Mouse (Mus musculus): ENCODE measurements around the gene Sds. TPM values are rescaled to one million over a fixed set of nuclear protein-coding genes. Genes with fewer than 3 reads are reported as not detected.
A peak's percentile ranks its signal among the peaks of the same experiment; 100 is the strongest.

Gene Sds
- polyA plus RNA-seq, 2 experiments: 0.13 to 0.22 TPM

DNA sequence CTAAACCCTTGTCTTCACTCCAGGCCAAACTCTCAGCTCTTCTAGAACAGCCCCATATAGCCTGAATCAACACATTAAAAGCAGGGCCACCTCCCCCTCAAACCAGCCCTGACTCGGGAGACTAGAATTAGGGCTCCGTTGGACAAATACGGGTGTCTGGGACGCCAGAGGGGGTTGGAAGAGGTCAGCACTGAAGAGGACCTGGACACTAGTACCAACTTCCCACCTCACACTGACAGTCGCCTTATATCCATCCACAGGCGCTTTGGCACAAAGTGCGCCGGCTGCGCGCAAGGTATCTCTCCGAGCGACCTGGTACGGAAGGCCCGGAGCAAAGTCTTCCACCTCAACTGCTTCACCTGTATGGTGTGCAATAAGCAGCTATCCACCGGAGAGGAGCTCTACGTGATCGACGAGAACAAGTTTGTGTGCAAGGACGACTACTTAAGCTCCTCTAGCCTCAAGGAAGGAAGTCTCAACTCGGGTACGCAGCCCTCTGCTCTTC, 42.0 kb upstream of the Sds start:
- ATAC-seq (ENCODE audit: insufficient read depth): no peak
- peaks cover 98% of the 10 kb centered on the region for H3K27me3 ChIP-seq (ENCODE audit: control insufficient read depth, insufficient read depth, low read length)
- no peaks in the 10 kb centered on the region for H3K4me1 ChIP-seq (replicated peaks; ENCODE audit: control insufficient read depth in 2 of 2, insufficient read depth in 2 of 2, low read length in 1 of 2)

DNA sequence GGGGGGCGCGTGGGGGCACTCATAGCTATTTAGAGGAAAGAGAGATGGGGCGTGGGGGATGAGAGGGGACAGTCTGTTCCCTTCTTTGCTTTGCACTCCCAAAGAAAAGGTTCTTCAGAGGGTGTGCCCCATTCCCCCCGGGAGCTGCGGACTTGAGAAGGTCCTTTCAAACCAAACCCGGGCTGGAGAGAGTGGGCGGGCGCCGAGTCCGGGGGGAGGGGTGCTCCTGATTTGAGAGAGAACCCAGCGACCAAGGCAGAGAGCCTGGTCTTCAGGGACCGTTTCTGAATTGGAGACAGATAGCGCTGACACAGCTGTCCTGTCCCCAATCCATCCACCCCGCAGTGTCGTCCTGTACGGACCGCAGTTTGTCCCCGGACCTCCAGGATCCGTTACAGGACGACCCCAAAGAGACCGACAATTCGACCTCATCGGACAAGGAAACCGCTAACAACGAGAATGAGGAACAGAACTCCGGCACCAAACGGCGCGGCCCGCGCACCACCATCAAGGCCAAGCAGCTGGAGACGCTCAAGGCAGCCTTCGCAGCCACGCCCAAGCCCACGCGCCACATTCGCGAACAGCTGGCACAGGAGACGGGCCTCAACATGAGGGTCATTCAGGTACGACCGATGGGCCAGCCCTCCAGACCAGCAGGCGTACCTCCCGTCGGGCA, 41.2 kb upstream of the Sds start:
- TF ChIP-seq EP300 (IDR thresholded peaks at IDR 0.05; ENCODE audit: low read depth) (no peak), CTCF (IDR thresholded peaks at IDR 0.05; ENCODE audit: low read depth) (no peak)
- ATAC-seq (ENCODE audit: insufficient read depth) (no peak), DNase-seq (ENCODE audit: low read depth in 3 of 3, low spot score in 3 of 3) (no peak)
- Histone ChIP-seq H3K4me1 (replicated peaks; ENCODE audit: control insufficient read depth in 2 of 2, insufficient read depth in 2 of 2, low read length in 1 of 2) (no peaks in the 10 kb centered on the region), H3K27ac (no peak overlapping the region), H3K9me3 (ENCODE audit: control insufficient read depth, low read length) (no peaks in the 10 kb centered on the region), H3K4me2 (ENCODE audit: low read depth) (no peak overlapping the region), H3K4me3 (ENCODE audit: insufficient read depth in 1 of 2, low read depth in 2 of 2, low read length in 2 of 2) (no peak overlapping the region), H3K27me3 (ENCODE audit: control insufficient read depth, insufficient read depth, low read length) (peaks cover 98% of the 10 kb centered on the region), H3K9ac (replicated peaks) (no peak overlapping the region), H3K36me3 (replicated peaks; ENCODE audit: control insufficient read depth, insufficient read depth, low read depth) (no peaks in the 10 kb centered on the region)
- 2% methylated on average over 44 of the region's 44 CpGs for WGBS (ENCODE audit: insufficient replicate concordance)

More for the DNA sequence above, 42.0 kb upstream of the Sds start:
- no peaks in the 10 kb centered on the region for H3K9me3 ChIP-seq (ENCODE audit: control insufficient read depth, low read length)
- DNase-seq (ENCODE audit: low read depth in 3 of 3, low spot score in 3 of 3): no peak
- H3K9ac ChIP-seq (replicated peaks): no peak overlapping the region
- H3K4me3 ChIP-seq (ENCODE audit: insufficient read depth in 1 of 2, low read depth in 2 of 2, low read length in 2 of 2): no peak overlapping the region
- H3K36me3 ChIP-seq (replicated peaks; ENCODE audit: control insufficient read depth, insufficient read depth, low read depth): no peaks in the 10 kb centered on the region
- WGBS (ENCODE audit: insufficient replicate concordance): 3% methylated on average over 21 of the region's 21 CpGs
- H3K4me2 ChIP-seq (ENCODE audit: low read depth): no peak overlapping the region
- TF ChIP-seq EP300 (IDR thresholded peaks at IDR 0.05; ENCODE audit: low read depth) (no peak), CTCF (IDR thresholded peaks at IDR 0.05; ENCODE audit: low read depth) (no peak)
- no peak overlapping the region for H3K27ac ChIP-seq

- H3K36me3 ChIP-seq (replicated peaks; ENCODE audit: control insufficient read depth, insufficient read depth, low read depth): no peaks in the 10 kb centered on the region
- peak overlapping the region; percentile 43 for H3K4me2 ChIP-seq (ENCODE audit: low read depth)
- no peaks in the 10 kb centered on the region for H3K9me3 ChIP-seq (ENCODE audit: control insufficient read depth, low read length)
- ATAC-seq (ENCODE audit: insufficient read depth) (no peak), DNase-seq (ENCODE audit: low read depth in 3 of 3, low spot score in 3 of 3) (no peak)
- peaks cover 98% of the 10 kb centered on the region for H3K27me3 ChIP-seq (ENCODE audit: control insufficient read depth, insufficient read depth, low read length)
- TF ChIP-seq CTCF (IDR thresholded peaks at IDR 0.05; ENCODE audit: low read depth) (no peak), EP300 (IDR thresholded peaks at IDR 0.05; ENCODE audit: low read depth) (no peak)
- H3K4me3 ChIP-seq (ENCODE audit: insufficient read depth in 1 of 2, low read depth in 2 of 2, low read length in 2 of 2): no peak overlapping the region
- 2% methylated on average over 45 of the region's 47 CpGs for WGBS (ENCODE audit: insufficient replicate concordance)
- H3K9ac ChIP-seq (replicated peaks): no peak overlapping the region
- H3K4me1 ChIP-seq (replicated peaks; ENCODE audit: control insufficient read depth in 2 of 2, insufficient read depth in 2 of 2, low read length in 1 of 2): no peaks in the 10 kb centered on the region
- H3K27ac ChIP-seq: no peak overlapping the region
Measured at GRCm38 (mm10) chr5:120435731-120436501, 40.4 kb upstream of the Sds start.

DNA sequence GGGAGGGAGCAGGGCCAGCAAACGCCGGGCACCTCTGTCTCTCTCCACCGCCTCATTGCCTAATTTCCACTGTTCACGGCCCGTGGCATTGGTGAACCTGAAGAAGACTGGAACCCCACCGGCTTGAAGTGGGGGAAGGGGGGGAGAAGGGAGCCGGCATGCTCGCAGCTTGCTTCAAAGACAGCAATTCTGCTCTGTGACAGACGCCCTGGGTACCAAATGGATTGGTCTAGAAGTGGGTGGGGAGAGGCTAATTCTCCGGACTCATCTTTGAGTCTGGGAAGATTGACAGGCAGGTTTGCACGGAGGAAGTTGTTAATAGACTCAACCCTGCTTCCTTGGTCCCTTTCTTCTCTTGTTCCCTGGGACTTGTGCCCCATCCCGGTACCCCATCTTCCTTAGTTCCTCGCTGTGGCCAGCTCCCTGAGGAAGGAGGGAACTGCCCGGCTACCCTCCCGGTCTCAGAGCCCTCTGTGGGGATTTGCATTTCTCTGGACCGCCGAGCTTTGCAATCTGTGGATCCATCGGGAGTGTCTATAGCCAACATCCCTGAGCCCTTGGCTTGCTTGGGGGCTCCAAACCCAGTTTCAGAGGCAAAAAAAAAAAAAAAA, 39.3 kb upstream of the Sds start:
- TF ChIP-seq EP300 (IDR thresholded peaks at IDR 0.05; ENCODE audit: low read depth) (no peak), CTCF (IDR thresholded peaks at IDR 0.05; ENCODE audit: low read depth) (no peak)

GRCm38 (mm10) chr5:120437539-120437938, 38.8 kb upstream of the Sds start:
- Histone ChIP-seq H3K9me3 (ENCODE audit: control insufficient read depth, low read length) (no peaks in the 10 kb centered on the region), H3K9ac (replicated peaks) (no peak overlapping the region), H3K4me1 (replicated peaks; ENCODE audit: control insufficient read depth in 2 of 2, insufficient read depth in 2 of 2, low read length in 1 of 2) (no peaks in the 10 kb centered on the region), H3K27me3 (ENCODE audit: control insufficient read depth, insufficient read depth, low read length) (peaks cover 86% of the 10 kb centered on the region), H3K4me3 (ENCODE audit: insufficient read depth in 1 of 2, low read depth in 2 of 2, low read length in 2 of 2) (no peak overlapping the region), H3K27ac (no peak overlapping the region), H3K36me3 (replicated peaks; ENCODE audit: control insufficient read depth, insufficient read depth, low read depth) (no peaks in the 10 kb centered on the region), H3K4me2 (ENCODE audit: low read depth) (no peak overlapping the region)
- TF ChIP-seq CTCF (IDR thresholded peaks at IDR 0.05; ENCODE audit: low read depth) (no peak), EP300 (IDR thresholded peaks at IDR 0.05; ENCODE audit: low read depth) (no peak)
- WGBS (ENCODE audit: insufficient replicate concordance): 2% methylated on average over 17 of the region's 17 CpGs
- DNase-seq (ENCODE audit: low read depth in 3 of 3, low spot score in 3 of 3) (no peak), ATAC-seq (ENCODE audit: insufficient read depth) (no peak)

More for the DNA sequence above, 39.3 kb upstream of the Sds start:
- no peak for DNase-seq (ENCODE audit: low read depth in 3 of 3, low spot score in 3 of 3)
- Histone ChIP-seq H3K36me3 (replicated peaks; ENCODE audit: control insufficient read depth, insufficient read depth, low read depth) (no peaks in the 10 kb centered on the region), H3K4me2 (ENCODE audit: low read depth) (no peak overlapping the region), H3K27me3 (ENCODE audit: control insufficient read depth, insufficient read depth, low read length) (peaks cover 91% of the 10 kb centered on the region), H3K9me3 (ENCODE audit: control insufficient read depth, low read length) (no peaks in the 10 kb centered on the region), H3K9ac (replicated peaks) (no peak overlapping the region), H3K4me1 (replicated peaks; ENCODE audit: control insufficient read depth in 2 of 2, insufficient read depth in 2 of 2, low read length in 1 of 2) (no peaks in the 10 kb centered on the region), H3K4me3 (ENCODE audit: insufficient read depth in 1 of 2, low read depth in 2 of 2, low read length in 2 of 2) (no peak overlapping the region), H3K27ac (no peak overlapping the region)
- 2% methylated on average over 18 of the region's 18 CpGs for WGBS (ENCODE audit: insufficient replicate concordance)
- ATAC-seq (ENCODE audit: insufficient read depth): no peak
